Mouse (Mus musculus) liver, embryonic 11.5 days (tissue): ENCODE measurements at regions not wholly inside any gene's neighbourhood (a gene's known extent, or its start where the extent isn't known, plus 50 kb on each side); places are given as distances from the start of the nearest gene placed in this dataset.
"Not testable (repeated sequence)": the region's sequence is repeated elsewhere in the genome, so short reads cannot be mapped to it uniquely, and the experiment has no call there.

Experiments
- ATAC-seq: fragments of 200-750 bp; cut with Nextera tagmentation; replicated peaks from 2 replicates; pipeline ENCODE4 v1.8.0; 2017; ENCODE audit warnings: moderate number of reproducible peaks, mild to moderate bottlenecking, moderate TSS enrichment, moderate library complexity; ENCODE audit not compliant: low FRiP score
- DNase-seq: peaks from one replicate; pipeline ENCODE4 v3.0.0-alpha.2; 2017; ENCODE audit warnings: low spot score
- H3K27ac ChIP-seq: fragments of 300-500 bp; sonication (generic); 2 replicates; pipeline ENCODE4 v1.5.1; 2014; ENCODE audit warnings: mild to moderate bottlenecking, low read depth, low read length, control low read depth
- H3K27me3 ChIP-seq: fragments of 300-500 bp; sonication (generic); replicated peaks from 2 replicates; pipeline ENCODE4 v1.6.1; 2014; ENCODE audit warnings: low read length, mixed read lengths; ENCODE audit not compliant: control insufficient read depth, insufficient read depth
- H3K36me3 ChIP-seq: fragments of 300-500 bp; sonication (generic); 2 replicates; pipeline ENCODE4 v1.6.1; 2014; ENCODE audit warnings: mild to moderate bottlenecking, low read length, moderate library complexity, mixed read lengths; ENCODE audit not compliant: control insufficient read depth, insufficient read depth
- H3K4me1 ChIP-seq: fragments of 300-500 bp; sonication (generic); replicated peaks from 2 replicates; pipeline ENCODE4 v1.6.1; 2014; ENCODE audit warnings: low read length, mixed read lengths; ENCODE audit not compliant: control insufficient read depth, insufficient read depth
- H3K4me2 ChIP-seq: fragments of 300-500 bp; sonication (generic); 2 replicates; pipeline ENCODE4 v1.6.1; 2014; ENCODE audit warnings: mild to moderate bottlenecking, control low read depth, moderate library complexity
- H3K4me3 ChIP-seq: fragments of 300-500 bp; sonication (generic); 2 replicates; pipeline ENCODE4 v1.5.1; 2014; ENCODE audit warnings: low read depth, low read length, control low read depth
- H3K9ac ChIP-seq: fragments of 300-500 bp; sonication (generic); 2 replicates; pipeline ENCODE4 v1.6.1; 2014; ENCODE audit warnings: low read depth, low read length, control low read depth
- H3K9me3 ChIP-seq: fragments of 300-500 bp; sonication (generic); 2 replicates; pipeline ENCODE4 v1.6.1; 2016; ENCODE audit warnings: low read length, inconsistent platforms, mixed read lengths; ENCODE audit not compliant: control insufficient read depth
- WGBS: fragments of 180-500 bp; shearing (Covaris S2); extraction: QIAGEN DNeasy Blood & Tissue Kit; methylation state at CpG from one replicate; pipeline ENCODE4 v1.1.7; 2014; 5-methylcytosine and 5-hydroxymethylcytosine counted together

GRCm38 (mm10) chr5:133844483-133844882 lies 255.0 kb upstream of the Castor2 start:
- Histone ChIP-seq H3K4me2 (no peak overlapping the region), H3K4me1 (no peaks in the 10 kb centered on the region), H3K36me3 (no peaks in the 10 kb centered on the region), H3K27me3 (no peaks in the 10 kb centered on the region), H3K9ac (no peak overlapping the region), H3K4me3 (no peak overlapping the region), H3K9me3 (no peaks in the 10 kb centered on the region), H3K27ac (no peak overlapping the region)
- WGBS = 77% methylated on average over 10 of the region's 10 CpGs
- DNase-seq (no peak), ATAC-seq (no peak)

- H3K9me3 ChIP-seq, H3K9ac ChIP-seq, H3K4me2 ChIP-seq, H3K27ac ChIP-seq, H3K27me3 ChIP-seq, DNase-seq, H3K4me1 ChIP-seq, H3K36me3 ChIP-seq, H3K4me3 ChIP-seq: not testable (repeated sequence)
- WGBS = 42% methylated on average over 18 of the region's 42 CpGs
- peak; percentile 49; the same call in 1 of the 2 replicates for ATAC-seq
Measured at GRCm38 (mm10) chr5:133842059-133842706, 257.3 kb upstream of the Castor2 start.

- Histone ChIP-seq H3K36me3 (no peaks in the 10 kb centered on the region), H3K27ac (no peak overlapping the region), H3K4me3 (no peak overlapping the region), H3K27me3 (no peaks in the 10 kb centered on the region), H3K4me2 (no peak overlapping the region), H3K4me1 (no peaks in the 10 kb centered on the region), H3K9me3 (no peaks in the 10 kb centered on the region), H3K9ac (no peak overlapping the region)
- WGBS = 79% methylated on average over 5 of the region's 5 CpGs
- no peak for ATAC-seq
- DNase-seq = no peak
Measured at GRCm38 (mm10) chr5:133838286-133838685, 261.2 kb upstream of the Castor2 start.

- H3K27ac ChIP-seq = no peak overlapping the region
- H3K9me3 ChIP-seq = no peaks in the 10 kb centered on the region
- no peak for ATAC-seq
- 85% methylated on average over 7 of the region's 7 CpGs for WGBS
- H3K4me2 ChIP-seq = no peak overlapping the region
- H3K9ac ChIP-seq = no peak overlapping the region
- H3K36me3 ChIP-seq = no peaks in the 10 kb centered on the region
- H3K27me3 ChIP-seq = no peaks in the 10 kb centered on the region
- H3K4me1 ChIP-seq = no peaks in the 10 kb centered on the region
- H3K4me3 ChIP-seq = no peak overlapping the region
- DNase-seq = no peak
Measured at GRCm38 (mm10) chr5:133833217-133833616, 266.3 kb upstream of the Castor2 start.

GRCm38 (mm10) chr5:133828226-133828625 lies 271.3 kb upstream of the Castor2 start:
- ATAC-seq = no peak
- no peaks in the 10 kb centered on the region for H3K4me1 ChIP-seq

GRCm38 (mm10) chr5:133823871-133824270 lies 275.6 kb upstream of the Castor2 start:
- H3K9ac ChIP-seq = no peak overlapping the region
- no peaks in the 10 kb centered on the region for H3K36me3 ChIP-seq
- no peak overlapping the region for H3K4me3 ChIP-seq
- no peaks in the 10 kb centered on the region for H3K9me3 ChIP-seq
- WGBS = 76% methylated on average over 3 of the region's 3 CpGs
- H3K27ac ChIP-seq = no peak overlapping the region
- no peak overlapping the region for H3K4me2 ChIP-seq
- no peaks in the 10 kb centered on the region for H3K27me3 ChIP-seq
- DNase-seq (no peak), ATAC-seq (no peak)
- H3K4me1 ChIP-seq = no peaks in the 10 kb centered on the region

More at GRCm38 (mm10) chr5:133828226-133828625, 271.3 kb upstream of the Castor2 start:
- Histone ChIP-seq H3K9me3 (no peaks in the 10 kb centered on the region), H3K4me3 (no peak overlapping the region), H3K27me3 (no peaks in the 10 kb centered on the region), H3K36me3 (no peaks in the 10 kb centered on the region), H3K4me2 (no peak overlapping the region), H3K9ac (no peak overlapping the region), H3K27ac (no peak overlapping the region)
- no peak for DNase-seq
- 82% methylated on average over 13 of the region's 13 CpGs for WGBS

GRCm38 (mm10) chr5:133821273-133821672 lies 278.2 kb upstream of the Castor2 start:
- H3K4me3 ChIP-seq = no peak overlapping the region
- H3K36me3 ChIP-seq = no peaks in the 10 kb centered on the region
- H3K9me3 ChIP-seq = no peaks in the 10 kb centered on the region
- ATAC-seq = no peak
- H3K4me2 ChIP-seq = no peak overlapping the region
- no peak overlapping the region for H3K27ac ChIP-seq
- WGBS = 76% methylated on average over 3 of the region's 3 CpGs
- no peak for DNase-seq
- no peak overlapping the region for H3K9ac ChIP-seq
- H3K27me3 ChIP-seq = no peaks in the 10 kb centered on the region
- no peaks in the 10 kb centered on the region for H3K4me1 ChIP-seq

GRCm38 (mm10) chr5:133815462-133815861 lies 284.0 kb upstream of the Castor2 start:
- Histone ChIP-seq H3K4me1 (no peaks in the 10 kb centered on the region), H3K9me3 (no peaks in the 10 kb centered on the region), H3K4me3 (no peak overlapping the region), H3K27me3 (no peaks in the 10 kb centered on the region), H3K4me2 (no peak overlapping the region), H3K27ac (no peak overlapping the region), H3K9ac (no peak overlapping the region), H3K36me3 (no peaks in the 10 kb centered on the region)
- 72% methylated on average over 5 of the region's 5 CpGs for WGBS
- ATAC-seq (no peak), DNase-seq (no peak)

GRCm38 (mm10) chr5:133814436-133814835 lies 285.1 kb upstream of the Castor2 start:
- DNase-seq = no peak
- H3K4me1 ChIP-seq = no peaks in the 10 kb centered on the region
- WGBS = 66% methylated on average over 6 of the region's 6 CpGs
- H3K4me2 ChIP-seq = no peak overlapping the region
- no peak overlapping the region for H3K9ac ChIP-seq
- H3K27ac ChIP-seq = no peak overlapping the region
- no peak for ATAC-seq
- H3K36me3 ChIP-seq = no peaks in the 10 kb centered on the region
- no peaks in the 10 kb centered on the region for H3K9me3 ChIP-seq
- no peak overlapping the region for H3K4me3 ChIP-seq
- H3K27me3 ChIP-seq = no peaks in the 10 kb centered on the region
